Comparison of ENCODE assay signal across 7 mouse cellular contexts in the genomic region with DNA sequence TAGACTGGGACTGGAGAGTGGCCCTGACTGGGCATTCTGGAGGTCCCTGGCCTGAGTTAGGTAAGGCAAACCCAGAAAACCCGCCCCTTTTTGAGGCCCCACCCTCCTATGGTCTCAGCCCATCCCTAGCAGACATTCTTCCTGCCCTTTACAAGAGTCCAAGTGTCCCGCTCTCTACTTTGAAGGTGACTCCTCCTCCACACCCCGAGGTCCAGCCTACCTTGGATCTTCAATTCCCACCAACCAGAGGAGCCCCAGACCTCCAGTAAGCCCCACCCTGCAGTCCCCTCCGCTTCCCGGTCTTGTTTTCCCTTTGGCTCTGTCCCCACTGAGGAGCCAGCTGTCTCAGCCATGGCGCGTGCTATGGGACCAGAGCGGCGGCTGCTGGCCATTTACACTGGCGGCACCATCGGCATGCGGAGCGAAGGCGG. TPM values are rescaled to one million over a fixed set of nuclear protein-coding genes. Genes with fewer than 3 reads are reported as not detected.
DNase-seq lines count a peak whose midpoint lies in the region; ATAC-seq and TF ChIP-seq lines count a peak whose summit lies in the region.

TSS of gene Aspg (plus strand) at position 139 of the 431 bp plus-strand sequence.

- TF ChIP-seq CTCF in hindbrain, postnatal 0 days (IDR thresholded peaks at IDR 0.05; ENCODE audit: low read depth) = no peak

- 0 out of 2 replicates have a peak within 1 kb of the TSS, but pooled peaks have one; percentile 25 for H3K4me2 ChIP-seq in hindbrain, postnatal 0 days (ENCODE audit: low read depth, low read length)
- H3K4me2 ChIP-seq in liver, embryonic 15.5 days = peak within 1 kb of the TSS; percentile 18; the same call in 1 of the 2 replicates

- no peaks in the 10 kb centered on the region for H3K36me3 ChIP-seq in embryonic facial prominence, embryonic 10.5 days (replicated peaks)
- no peaks in the 10 kb centered on the region for H3K36me3 ChIP-seq in hindbrain, postnatal 0 days (ENCODE audit: insufficient read depth, low read length)
- H3K36me3 ChIP-seq in liver, embryonic 15.5 days (replicated peaks) = no peaks in the 10 kb centered on the region

- peak within 1 kb of the TSS; percentile 57 for H3K27ac ChIP-seq in embryonic facial prominence, embryonic 10.5 days (replicated peaks)
- no peak within 1 kb of the TSS for H3K27ac ChIP-seq in hindbrain, postnatal 0 days
- H3K27ac ChIP-seq in liver, embryonic 15.5 days (replicated peaks) = no peak within 1 kb of the TSS

- 1% methylated on average over 14 of the region's 14 CpGs for WGBS in embryonic facial prominence, embryonic 10.5 days
- 9% methylated on average over 14 of the region's 14 CpGs for WGBS in hindbrain, postnatal 0 days
- WGBS in liver, embryonic 15.5 days (ENCODE audit: insufficient replicate concordance) = 5% methylated on average over 14 of the region's 14 CpGs

- H3K9me3 ChIP-seq in embryonic facial prominence, embryonic 10.5 days = no peaks in the 10 kb centered on the region
- no peaks in the 10 kb centered on the region for H3K9me3 ChIP-seq in hindbrain, postnatal 0 days (ENCODE audit: low read length)
- no peaks in the 10 kb centered on the region for H3K9me3 ChIP-seq in liver, embryonic 15.5 days (replicated peaks)

- H3K9ac ChIP-seq in hindbrain, postnatal 0 days (replicated peaks; ENCODE audit: low read length) = no peak within 1 kb of the TSS
- no peak within 1 kb of the TSS for H3K9ac ChIP-seq in liver, embryonic 15.5 days

- ATAC-seq in hindbrain, postnatal 0 days = peak; percentile 39; the same call in 1 of the 2 replicates
- ATAC-seq in liver, embryonic 15.5 days (ENCODE audit: insufficient read depth) = no peak

- H3K27me3 ChIP-seq in embryonic facial prominence, embryonic 10.5 days (replicated peaks; ENCODE audit: low read depth, poor library complexity, severe bottlenecking) = peaks cover 35% of the 10 kb centered on the region
- H3K27me3 ChIP-seq in hindbrain, postnatal 0 days (ENCODE audit: insufficient read depth, low read length) = no peaks in the 10 kb centered on the region
- peaks cover 23% of the 10 kb centered on the region for H3K27me3 ChIP-seq in liver, embryonic 15.5 days

- DNase-seq in adrenal gland, postnatal 10 days = peak; percentile 55
- peak; percentile 66 for DNase-seq in embryonic facial prominence, embryonic 10.5 days (ENCODE audit: low spot score)
- peak; percentile 25 for DNase-seq in hindbrain, postnatal 0 days (ENCODE audit: low spot score)
- DNase-seq in frontal cortex, postnatal 36 days (ENCODE audit: low spot score in 2 of 2) = no peak
- DNase-seq in cerebellum, postnatal 25 days = no peak
- DNase-seq in thymus, postnatal 36 days = no peak

- H3K4me1 ChIP-seq in embryonic facial prominence, embryonic 10.5 days = peaks cover 20% of the 10 kb centered on the region
- no peaks in the 10 kb centered on the region for H3K4me1 ChIP-seq in hindbrain, postnatal 0 days (ENCODE audit: insufficient read depth, low read length)
- 0 out of 2 replicates have a peak, but pooled peaks cover 8% of the 10 kb centered on the region for H3K4me1 ChIP-seq in liver, embryonic 15.5 days (replicated peaks)

- peak within 1 kb of the TSS; percentile 51 for H3K4me3 ChIP-seq in embryonic facial prominence, embryonic 10.5 days
- H3K4me3 ChIP-seq in hindbrain, postnatal 0 days (ENCODE audit: low read length) = no peak within 1 kb of the TSS
- H3K4me3 ChIP-seq in liver, embryonic 15.5 days (replicated peaks) = no peak within 1 kb of the TSS

RNA-seq across cellular contexts. Expression of gene Aspg, which starts in this region (rescaled TPM):
- total RNA-seq in adrenal gland, postnatal 10 days (2021) = 10 to 100 TPM; 24.1 to 26.0 TPM
- 2.7 TPM in 2 replicates for polyA plus RNA-seq in embryonic facial prominence, embryonic 10.5 days (2016; fragmentation: Nextera tagmentation; extraction: Ambion mirVana)
- 1.8 and 7.8 TPM in 2 replicates for total RNA-seq in hindbrain, postnatal 0 days (2014; rRNA removed)
- 1.8 and 2.2 TPM in 2 replicates for polyA plus RNA-seq in hindbrain, postnatal 0 days (2015; fragmentation: Nextera tagmentation; extraction: Ambion mirVana)
- polyA plus RNA-seq in liver, embryonic 15.5 days (2015; fragmentation: Nextera tagmentation; extraction: Ambion mirVana) = 0.28 and 0.36 TPM in 2 replicates

Comparison
In these comparisons a context has a peak if more than half of its experiments do, and no peak if none do; other contexts are left out.
1. DNase-seq: peak in adrenal gland, postnatal 10 days (single experiment), embryonic facial prominence, embryonic 10.5 days (single experiment) and hindbrain, postnatal 0 days (single experiment); none in frontal cortex, postnatal 36 days (0 of 2), cerebellum, postnatal 25 days (0 of 2) and thymus, postnatal 36 days (0 of 2).